Mouse (Mus musculus): Measurements from ENCODE around the gene Eif2a. TPM values are rescaled to one million over a fixed set of nuclear protein-coding genes. Genes with fewer than 3 reads are reported as not detected.

Eif2a gene
- 10 to 100 TPM; 38.7 to 41.2 TPM for total RNA-seq (2021)
- long read RNA-seq, experiment 1, transcript Eif2a-201 (14 exons, 2,299 nt) = major isoform, 44 of 59 reads
- long read RNA-seq, experiment 1, partial matches to known transcripts = 4 of 59 reads
- long read RNA-seq, experiment 1, other reads (novel, unspliced or antisense) = 8 of 59 reads
- long read RNA-seq, experiment 2, transcript Eif2a-201 (14 exons, 2,299 nt) = major isoform, 68 of 75 reads
- long read RNA-seq, experiment 2, partial matches to known transcripts = 3 of 75 reads
- long read RNA-seq, experiment 2, other reads (novel, unspliced or antisense) = 3 of 75 reads

GRCm38 (mm10) chr3:58525652-58526407, at the start of gene Eif2a, which contains the start of gene Serp1:
Gene Eif2a (plus strand): TSS chr3:58525821.
Gene Serp1 (minus strand): TSS chr3:58525892.
- DNase-seq = peak; percentile 99

GRCm38 (mm10) chr3:58478755-58479455, 46.7 kb upstream of the Eif2a start:
- no peak for DNase-seq

- DNase-seq = no peak
These were observed 39.7 kb upstream of the Eif2a start for GRCm38 (mm10) chr3:58485883-58486282.

GRCm38 (mm10) chr3:58487121-58487520, 38.5 kb upstream of the Eif2a start:
- no peak for DNase-seq

GRCm38 (mm10) chr3:58487999-58488775, 37.4 kb upstream of the Eif2a start:
- DNase-seq = no peak

GRCm38 (mm10) chr3:58490787-58491186, 34.8 kb upstream of the Eif2a start:
- no peak for DNase-seq

- DNase-seq = no peak
These were observed 32.0 kb upstream of the Eif2a start for GRCm38 (mm10) chr3:58493621-58494020.

- no peak for DNase-seq
These were observed 23.7 kb upstream of the Eif2a start for GRCm38 (mm10) chr3:58501961-58502360.

GRCm38 (mm10) chr3:58503720-58504333, 21.8 kb upstream of the Eif2a start:
- no peak for DNase-seq

GRCm38 (mm10) chr3:58504676-58505075, 20.9 kb upstream of the Eif2a start:
- DNase-seq = no peak

- no peak for DNase-seq
These were observed 17.4 kb upstream of the Eif2a start for GRCm38 (mm10) chr3:58508020-58508750.

GRCm38 (mm10) chr3:58511581-58511980, 14.0 kb upstream of the Eif2a start:
- no peak for DNase-seq

GRCm38 (mm10) chr3:58512740-58513139, 12.9 kb upstream of the Eif2a start:
- no peak for DNase-seq

- no peak for DNase-seq
These were observed 12.1 kb upstream of the Eif2a start for GRCm38 (mm10) chr3:58513483-58513882.

GRCm38 (mm10) chr3:58515947-58516601, 9.5 kb upstream of the Eif2a start:
- no peak for DNase-seq

- DNase-seq = no peak
These were observed 9.0 kb upstream of the Eif2a start for GRCm38 (mm10) chr3:58516602-58516976.

GRCm38 (mm10) chr3:58517258-58517657, 8.4 kb upstream of the Eif2a start:
- no peak for DNase-seq

GRCm38 (mm10) chr3:58517800-58518199, 7.8 kb upstream of the Eif2a start:
- no peak for DNase-seq

- no peak for DNase-seq
These were observed 6.7 kb upstream of the Eif2a start for GRCm38 (mm10) chr3:58518962-58519361.

- DNase-seq = no peak
These were observed 6.1 kb upstream of the Eif2a start for GRCm38 (mm10) chr3:58519536-58519935.

Measured in gastrocnemius, postnatal 25 days (tissue).